Mouse (Mus musculus) natural killer cell, adult 2 months (primary cell): ENCODE results near the gene Cdc42se2.

Source experiments
- DNase-seq, 2 experiments: peaks; one replicate each; pipeline ENCODE4 v3.0.0; 2022; ENCODE audit warnings: low spot score in 2 of 2

The Cdc42se2 gene

DNA sequence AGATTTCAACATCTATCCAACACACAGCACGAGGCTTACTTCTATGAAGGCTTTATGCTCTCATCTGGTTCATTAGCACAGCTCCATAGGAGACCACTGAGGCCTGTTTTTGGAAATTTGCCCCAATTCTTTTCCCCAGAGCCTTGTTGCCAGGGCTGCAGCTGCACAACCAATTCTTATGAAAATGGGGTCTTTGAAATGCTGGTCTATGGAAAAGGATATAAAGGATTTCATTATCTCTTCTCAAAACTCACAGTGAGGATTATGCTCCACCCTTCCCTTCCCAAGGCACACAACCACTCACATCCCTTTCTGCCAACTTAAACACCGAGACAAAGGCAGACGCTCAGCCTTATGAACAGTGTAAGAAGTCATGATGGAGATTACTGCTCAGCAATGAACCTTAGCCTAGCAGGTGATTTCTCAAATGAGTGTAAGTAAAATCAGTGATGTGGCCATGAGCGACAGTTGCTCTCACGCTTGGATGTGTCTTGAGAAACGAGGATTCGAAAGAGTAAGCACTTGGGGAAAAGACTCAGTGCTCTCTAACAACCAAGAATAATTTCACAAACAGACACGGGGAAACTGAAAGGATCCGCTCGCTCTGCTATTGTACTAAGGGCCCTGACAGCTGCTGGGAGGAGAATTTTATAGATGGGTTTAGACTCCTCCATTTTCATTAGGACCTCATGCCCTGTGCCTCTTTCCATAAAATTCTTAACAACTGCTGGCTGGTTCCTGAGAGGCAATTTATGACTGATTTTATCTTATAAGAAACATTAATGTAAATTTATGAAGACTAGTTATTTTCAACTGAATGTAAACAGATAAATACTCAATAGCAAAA lies 33.0 kb downstream of the Cdc42se2 start:
- DNase-seq, result no peak

DNA sequence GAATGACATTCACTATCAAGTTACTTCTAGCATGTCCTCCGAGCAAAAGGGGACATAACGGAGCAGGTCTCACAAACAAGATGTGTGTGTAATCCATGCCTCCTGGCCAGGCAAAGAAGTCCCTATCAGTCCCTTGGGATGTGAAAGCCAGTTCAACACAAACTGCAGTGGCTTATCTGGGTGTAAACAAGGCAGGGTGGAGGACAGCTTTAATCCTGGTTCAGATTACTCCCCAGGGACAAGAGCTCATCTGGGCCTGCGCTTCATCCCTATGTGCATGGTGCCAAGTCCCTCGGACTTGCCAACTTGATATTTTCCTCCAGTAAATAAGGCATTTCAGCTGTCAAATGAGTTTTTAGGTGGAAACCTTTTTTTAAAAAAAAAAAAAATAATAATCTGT lies 36.0 kb downstream of the Cdc42se2 start:
- DNase-seq, result no peak

DNA sequence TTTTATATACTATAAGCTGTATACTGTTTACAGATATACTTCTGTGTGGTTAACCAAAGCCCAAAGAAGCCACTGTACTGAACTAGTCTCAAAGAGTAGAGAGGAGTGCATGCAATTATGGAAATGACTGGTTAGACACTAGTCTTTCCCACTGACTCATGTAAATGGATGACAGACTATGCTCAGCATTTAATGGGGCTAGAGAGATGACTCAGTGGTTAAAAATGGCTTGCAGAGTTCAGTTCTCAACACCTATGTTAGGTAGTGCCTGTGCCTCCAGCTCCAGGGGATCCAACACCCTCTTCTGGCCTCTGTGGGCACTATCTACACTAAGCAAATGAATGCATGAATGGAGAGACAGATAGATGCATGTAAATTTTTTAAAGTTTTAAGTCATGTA lies 38.6 kb downstream of the Cdc42se2 start:
- no peak for DNase-seq

DNA sequence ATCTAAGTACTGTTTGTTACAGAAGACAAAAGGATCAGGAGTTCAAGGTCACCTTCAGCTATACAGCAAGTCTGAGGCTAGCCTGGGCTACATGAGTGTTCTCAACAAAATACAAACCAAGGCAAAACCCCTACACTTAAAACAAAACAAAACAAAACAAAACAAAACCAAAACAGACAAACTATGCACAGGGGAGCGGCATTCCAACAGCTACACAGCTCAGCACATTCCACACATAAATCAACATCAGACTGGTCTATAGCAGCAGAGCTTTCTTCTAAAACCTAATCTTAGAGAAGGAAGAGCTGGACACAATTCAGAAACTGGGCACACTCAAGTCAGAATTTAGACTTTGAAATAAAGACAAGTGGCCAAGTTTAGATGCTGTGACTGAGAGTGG lies 43.2 kb downstream of the Cdc42se2 start:
- DNase-seq, result no peak

DNA sequence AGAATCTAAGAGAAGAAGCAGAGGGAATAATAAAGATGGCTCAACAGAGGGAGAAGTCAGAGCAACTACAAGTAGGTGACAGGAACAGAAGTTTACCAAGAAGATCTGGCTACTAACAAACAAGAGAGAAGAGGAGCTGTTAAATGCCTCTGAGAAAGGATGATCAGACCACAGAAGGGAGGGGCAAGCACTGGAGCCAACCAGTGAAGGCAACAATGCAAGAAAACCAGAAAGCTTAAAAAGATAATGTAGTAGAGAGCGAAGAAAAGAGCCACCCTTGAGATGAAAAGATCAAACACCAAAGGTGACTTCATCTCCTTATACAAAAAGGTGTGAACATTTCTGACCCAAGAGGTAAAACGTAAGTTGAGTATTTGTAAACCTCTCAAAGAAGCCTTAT lies 46.1 kb downstream of the Cdc42se2 start:
- DNase-seq, result no peak

DNA sequence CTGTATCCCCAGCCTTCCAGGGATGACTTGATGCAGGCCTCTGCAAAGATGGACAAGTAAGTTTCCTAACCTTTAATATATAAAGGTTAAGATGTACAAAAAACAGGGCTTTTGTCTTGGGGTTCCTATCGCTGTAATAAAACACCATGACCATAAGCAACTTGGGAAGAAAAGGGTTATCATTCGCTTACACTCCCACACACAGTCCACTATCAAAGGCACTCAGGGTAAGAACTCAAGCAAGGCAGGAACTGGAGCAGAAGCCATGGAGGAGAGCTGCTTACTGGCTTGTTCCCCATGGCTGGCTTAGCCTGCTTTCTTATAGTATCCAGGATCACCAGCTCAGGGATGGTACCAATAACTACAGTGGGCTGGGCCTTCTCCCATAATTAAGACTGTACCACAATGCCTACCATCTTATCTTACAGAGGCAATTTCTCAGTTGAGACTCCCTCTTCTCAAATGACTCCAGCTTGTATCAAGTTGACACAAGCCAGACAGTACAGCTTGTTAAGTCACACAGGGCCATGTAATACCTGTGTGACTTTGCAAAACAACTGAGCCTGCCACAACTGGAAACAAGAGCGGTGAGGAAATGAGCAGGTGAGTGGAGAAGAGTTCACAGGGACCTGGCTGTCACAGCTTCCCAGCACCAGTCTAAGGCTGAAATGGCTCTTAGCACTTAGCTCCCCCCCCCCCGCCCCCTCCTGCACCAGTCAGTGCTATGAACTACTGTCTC lies 48.3 kb downstream of the Cdc42se2 start:
- no peak for DNase-seq

DNA sequence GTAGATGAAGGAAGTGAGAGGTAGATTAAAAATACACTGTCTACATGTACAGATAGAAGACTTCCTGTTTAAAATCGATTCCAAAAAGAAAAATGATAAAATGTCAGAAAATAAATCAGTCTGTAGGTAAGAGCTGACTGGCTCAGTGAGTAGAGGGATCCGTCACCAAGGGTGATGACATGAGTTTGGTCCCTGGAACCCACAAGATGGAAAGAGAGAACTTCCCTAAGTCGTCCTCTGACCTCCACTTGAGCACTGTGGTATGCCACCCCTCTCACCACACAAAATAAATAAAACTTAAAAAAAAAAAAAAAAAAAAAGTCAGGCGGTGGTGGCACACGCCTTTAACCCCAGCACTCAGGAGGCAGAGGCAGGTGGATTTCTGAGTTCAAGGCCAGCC lies 50.6 kb downstream of the Cdc42se2 start:
- no peak for DNase-seq

DNA sequence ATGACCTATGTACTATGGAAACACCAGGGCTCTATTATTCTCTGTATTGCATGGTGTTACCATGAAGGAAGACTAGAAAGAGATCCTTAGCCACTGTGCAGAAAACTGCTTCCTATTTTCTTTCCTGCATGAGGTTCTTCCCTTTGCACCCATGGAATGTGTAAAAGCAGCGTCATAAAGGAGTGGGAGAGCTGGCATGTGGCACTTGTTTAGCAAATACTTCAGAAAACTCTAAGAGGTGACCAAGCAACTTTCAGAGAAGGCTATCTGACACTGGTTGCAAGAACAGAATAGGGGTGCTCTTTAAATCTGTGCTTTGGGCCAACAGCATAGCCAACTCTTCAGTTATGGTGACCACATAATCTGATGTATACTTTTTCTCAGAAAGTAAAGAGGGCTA lies 52.4 kb downstream of the Cdc42se2 start:
- no peak for DNase-seq

DNA sequence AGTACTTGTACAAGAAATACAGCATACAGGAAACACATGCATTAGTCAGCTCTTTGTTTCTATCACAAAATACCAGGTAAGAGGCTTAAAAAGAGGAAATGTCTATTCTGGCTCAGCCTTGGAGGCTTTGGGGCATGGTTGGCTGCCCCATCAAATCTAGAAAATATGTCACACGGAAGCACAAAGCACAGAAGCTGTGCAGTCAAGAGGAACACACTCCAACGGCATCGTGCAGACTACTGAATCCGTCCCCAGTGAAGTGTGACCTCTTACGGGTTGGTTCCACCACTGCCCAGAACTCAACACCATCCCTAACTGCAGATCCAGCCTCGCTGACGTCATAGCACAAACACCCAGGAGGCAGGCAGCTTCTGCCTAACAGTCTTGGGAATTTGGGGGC lies 53.9 kb downstream of the Cdc42se2 start:
- peak in 1 of 2 experiments; percentile 55 for DNase-seq

DNA sequence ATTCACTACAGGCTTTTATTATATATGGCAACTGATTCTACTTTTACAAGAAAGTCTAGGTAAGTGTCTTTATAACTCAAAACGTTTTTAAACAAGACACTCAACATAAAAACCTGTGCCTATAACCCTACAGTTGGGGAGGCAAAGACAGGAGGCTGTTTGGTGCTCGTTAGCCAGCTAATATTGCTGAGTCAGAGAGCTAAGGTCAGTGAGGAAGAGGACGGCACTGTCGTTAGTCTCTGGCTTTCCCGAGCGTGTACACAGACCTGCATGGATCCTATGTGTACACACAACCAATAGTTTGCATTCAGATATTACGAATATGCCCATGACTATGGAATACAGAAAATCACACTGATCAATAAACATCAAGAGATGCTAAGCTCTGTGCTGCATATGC lies 56.1 kb downstream of the Cdc42se2 start:
- no peak for DNase-seq

DNA sequence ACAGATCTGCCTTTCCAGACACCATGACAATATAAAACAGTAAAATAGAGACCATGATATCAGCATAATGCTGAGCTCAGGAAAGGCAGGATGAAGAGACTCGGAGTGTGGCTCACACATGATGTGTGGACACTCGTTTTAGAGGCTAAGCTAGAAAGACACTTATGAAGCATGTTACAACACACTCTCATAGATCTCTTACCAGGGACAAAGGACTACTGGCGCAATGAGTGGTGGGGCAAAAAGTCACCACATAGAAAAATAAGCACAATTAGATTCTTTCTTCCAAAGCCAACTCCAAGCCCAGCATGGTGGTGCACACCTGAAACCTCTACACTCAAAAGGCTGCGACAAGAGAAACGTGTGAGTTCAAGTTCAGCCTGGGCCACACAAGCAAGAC lies 56.5 kb downstream of the Cdc42se2 start:
- DNase-seq, result no peak

DNA sequence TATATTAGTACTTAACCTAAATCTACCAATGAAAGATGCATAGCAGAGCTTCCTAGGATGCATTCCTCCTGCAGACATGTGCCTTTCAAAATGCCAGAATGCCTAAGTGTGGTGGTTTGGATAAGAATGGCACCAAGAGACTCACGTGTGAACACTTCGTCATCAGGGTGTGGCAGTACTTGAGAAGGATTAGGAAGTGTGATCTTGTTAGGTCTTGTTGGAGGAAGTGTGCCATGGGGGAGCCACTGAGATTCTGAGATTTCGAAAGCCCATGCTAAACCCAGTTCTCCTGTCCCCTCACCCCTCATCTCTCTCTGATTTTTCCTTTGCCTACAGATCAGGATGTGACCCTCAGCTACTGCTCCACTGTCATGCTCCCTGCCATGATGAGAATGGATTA lies 58.2 kb downstream of the Cdc42se2 start:
- DNase-seq, result no peak

DNA sequence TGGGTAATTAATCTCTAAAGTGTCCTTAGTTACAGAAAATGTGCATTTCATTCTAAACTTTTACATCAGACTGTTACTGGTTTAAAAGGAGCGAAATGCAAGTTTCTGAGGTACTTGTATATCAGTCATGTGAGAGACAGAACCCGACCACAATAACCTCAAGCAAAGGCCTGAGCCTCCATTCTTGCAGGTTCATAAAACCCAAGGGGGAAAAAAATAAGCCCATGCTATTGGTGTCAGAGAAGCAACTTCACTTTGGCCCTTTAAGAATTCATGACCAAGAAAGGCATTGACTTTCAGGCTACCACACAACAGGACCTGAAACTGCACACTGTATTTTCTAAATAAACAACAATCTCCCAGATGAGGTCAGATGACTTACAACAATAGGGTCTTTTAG lies 59.1 kb downstream of the Cdc42se2 start:
- DNase-seq, result peak; percentile 59 to 63

DNA sequence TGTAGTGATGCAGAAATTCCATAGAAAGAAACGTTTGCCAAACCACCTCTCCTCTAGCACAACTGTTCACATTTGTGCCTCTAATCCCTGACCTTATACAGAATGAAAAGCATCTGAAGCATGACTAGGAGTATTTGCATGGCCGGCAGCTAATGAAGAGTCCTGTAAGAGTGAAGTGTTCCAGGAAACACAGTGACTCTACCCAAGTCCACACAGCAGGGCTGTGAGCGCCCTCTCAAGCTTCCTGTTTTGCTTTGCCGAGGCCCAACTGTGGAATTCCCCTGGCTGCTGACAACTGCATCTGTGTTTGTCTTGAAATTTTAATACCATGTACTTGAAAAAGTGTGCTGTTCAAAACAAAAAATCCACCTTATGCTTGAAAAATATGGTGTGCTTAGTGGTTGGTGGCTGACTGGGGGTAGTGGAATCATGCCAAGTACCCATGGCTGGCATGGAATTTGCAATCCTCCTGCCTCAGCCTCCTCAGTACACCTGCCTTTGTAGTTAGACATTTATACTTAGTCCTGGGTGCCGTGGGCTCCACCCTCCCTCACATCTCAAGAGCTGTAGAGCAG lies 60.1 kb downstream of the Cdc42se2 start:
- peak; percentile 73 to 80 for DNase-seq

DNA sequence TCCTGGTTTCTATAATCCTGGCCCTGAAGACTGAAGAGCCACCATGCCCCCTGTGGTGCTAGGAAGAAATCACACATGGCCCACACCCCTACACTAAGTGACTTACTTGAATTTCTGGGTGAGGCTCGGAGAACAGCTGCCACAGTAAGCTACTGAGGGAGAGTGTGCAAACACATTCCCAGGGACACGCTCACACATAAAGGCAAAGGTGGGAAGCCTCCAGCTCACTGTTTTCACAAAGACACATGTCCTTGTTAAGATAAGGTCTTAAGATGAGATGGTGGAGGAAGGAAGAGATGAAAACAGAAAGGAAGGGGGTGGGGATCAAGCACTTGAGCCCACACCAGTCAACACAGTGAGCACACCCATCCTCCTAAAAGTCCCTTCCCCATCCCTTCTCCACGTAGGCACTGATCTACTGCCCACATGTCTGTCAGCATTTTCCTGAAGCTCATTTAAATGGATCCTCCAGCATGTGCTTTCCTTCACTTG lies 60.9 kb downstream of the Cdc42se2 start:
- no peak for DNase-seq

DNA sequence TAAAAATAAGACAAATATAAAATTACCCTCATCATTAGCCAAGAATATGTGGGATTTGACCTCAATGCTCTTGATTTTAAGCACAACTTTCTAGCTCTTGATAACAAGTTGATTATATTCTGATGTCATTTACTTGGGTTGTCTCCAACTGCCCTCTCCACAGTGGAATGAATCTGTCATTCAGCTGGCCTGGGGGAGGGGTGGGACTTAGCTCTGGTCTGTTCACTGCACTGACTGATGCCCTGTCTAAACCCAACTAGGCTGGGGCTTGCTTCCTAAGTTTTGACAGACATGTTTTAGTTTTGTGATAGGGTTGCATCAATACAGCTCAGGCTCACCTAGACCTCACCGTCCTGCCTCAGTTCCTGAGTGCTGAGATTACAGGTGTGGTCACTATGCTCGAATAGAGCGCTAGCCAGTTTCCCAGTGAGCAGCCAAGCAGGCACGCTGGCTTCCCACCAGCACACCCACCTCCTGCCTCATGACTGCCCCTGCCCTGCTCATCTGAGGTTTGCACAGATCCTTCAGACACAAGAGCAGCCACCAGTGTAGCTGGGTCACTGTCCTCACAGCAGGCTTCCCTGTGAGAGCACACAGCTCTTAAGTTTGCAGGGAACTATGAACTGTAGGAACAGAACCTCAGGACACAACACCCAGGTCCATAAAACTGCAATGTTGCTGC lies 63.0 kb downstream of the Cdc42se2 start:
- DNase-seq, result no peak

DNA sequence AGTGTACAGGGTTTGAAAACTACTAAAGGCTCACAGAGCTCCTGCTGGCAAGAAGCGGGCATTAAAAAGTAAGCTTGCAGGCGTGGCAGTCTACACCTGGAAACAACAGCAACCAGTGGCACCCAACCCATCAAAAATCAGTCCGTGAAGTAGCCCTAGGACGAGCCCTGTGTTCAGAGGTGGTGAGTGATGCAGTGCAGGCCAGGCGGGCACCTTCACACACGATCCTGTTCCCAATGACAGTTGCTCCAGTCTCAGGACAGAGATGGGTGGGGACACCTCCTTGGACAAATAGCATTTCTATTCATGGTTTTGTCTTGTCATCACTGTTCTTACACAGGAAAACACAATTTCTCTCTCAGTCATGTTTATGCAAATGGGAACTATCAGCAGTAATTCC lies 65.4 kb downstream of the Cdc42se2 start:
- no peak for DNase-seq

DNA sequence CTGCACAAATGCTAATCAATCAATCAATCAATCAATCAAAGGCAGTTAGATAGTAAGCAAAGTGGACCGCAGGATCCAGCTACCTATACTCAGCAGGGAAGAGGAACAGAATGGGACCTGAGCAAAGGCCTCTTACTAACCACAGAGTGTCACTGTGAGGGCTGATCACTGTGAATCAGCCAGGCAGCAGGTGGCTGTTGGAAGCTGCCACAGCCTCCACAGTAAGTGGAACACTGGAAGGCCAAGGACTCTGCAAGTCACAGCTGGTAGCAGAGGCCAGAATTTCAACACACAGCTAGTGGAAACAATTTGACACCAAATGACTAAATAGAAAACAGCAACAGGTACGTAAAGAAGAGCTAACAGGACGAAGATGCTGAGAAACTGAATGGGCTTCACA lies 68.9 kb downstream of the Cdc42se2 start:
- DNase-seq, result no peak

DNA sequence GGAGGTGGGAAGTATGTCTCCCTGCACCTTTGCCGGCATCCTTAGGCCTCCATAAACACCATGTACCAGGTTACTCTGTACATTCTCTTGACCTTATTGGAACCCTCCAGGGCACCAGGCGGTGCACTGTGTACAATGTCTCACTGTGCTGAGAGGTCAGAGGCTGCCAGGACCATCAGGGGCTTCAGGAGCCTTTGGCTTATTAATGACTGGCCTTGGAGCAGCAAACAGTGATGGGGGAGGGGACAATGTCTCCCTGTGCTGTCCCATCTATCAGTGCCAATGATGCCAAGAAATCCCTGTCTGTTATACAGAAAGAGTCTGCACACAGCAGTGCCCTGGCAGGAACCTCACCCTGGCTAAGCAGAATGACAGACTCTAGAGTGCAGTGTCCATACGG lies 69.6 kb downstream of the Cdc42se2 start:
- no peak for DNase-seq

DNA sequence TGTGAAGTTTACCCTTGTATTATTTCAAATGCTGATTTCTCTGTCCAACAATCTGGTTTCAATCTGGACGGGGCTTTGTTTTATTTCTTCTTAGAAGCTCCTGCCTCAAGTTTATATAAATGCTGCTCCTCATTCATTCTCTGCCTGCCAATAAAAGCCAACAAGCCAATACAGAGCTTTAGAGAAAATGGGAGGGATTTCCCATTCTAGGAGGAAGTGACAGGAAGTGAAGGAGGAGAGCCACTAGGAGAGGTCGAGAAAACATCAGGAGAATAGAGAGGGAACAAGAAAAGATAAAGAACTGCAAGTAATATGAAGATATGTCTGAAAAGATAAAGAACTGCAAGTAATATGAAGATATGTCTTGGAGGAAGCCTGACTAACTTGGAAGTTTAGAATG lies 74.6 kb downstream of the Cdc42se2 start:
- DNase-seq, result no peak

DNA sequence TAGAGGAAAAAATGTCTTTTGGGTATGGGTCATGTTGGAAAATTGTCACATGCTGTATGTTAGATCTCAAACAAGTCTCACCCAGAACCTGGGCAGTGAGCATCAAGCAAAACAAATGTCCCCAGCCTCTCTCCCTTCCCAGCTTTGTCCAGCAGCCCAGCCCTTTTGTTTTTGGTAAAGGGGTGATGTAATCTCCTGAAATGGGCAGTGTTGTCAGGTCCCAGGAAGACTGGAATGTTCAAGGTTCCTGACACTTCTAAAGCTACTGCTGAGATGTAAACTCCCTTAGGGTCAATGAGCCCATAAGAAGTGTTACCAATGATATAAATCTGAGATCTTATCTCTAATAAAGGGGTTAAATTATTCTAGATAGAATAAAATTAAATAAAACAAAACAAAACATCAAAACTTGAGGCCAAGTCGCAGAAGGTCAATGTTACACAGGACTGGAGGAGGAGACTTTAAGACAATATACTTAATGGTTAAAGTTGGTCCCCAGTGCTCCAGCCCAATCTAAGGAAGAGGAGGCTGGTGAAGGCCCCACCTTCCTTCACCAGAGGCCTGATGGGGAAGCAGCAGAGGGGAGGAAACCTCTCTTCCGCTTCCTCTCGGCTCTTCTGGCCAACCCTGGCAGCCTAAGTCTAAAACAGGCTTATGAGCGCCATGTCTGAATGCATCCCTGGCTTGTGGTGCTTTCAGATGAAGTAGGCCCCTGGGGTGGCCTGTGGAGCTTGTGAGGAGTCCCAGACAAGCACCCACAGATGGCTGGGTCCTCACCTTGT lies 76.8 kb downstream of the Cdc42se2 start:
- no peak for DNase-seq
